Mouse (Mus musculus) myocyte (in vitro differentiated cells): Measurements from ENCODE around the gene Mcl1. TPM values are rescaled to one million over a fixed set of nuclear protein-coding genes. Genes with fewer than 3 reads are reported as not detected.

Experiments used
- H3K27me3 ChIP-seq: one replicate; pipeline ENCODE4 v1.6.1; 2011; ENCODE audit not compliant: control insufficient read depth, insufficient read depth, insufficient read length
- H3K36me3 ChIP-seq: one replicate; pipeline ENCODE4 v1.6.1; 2011; ENCODE audit not compliant: control insufficient read depth, insufficient read depth
- H3K4me2 ChIP-seq: one replicate; pipeline ENCODE4 v1.6.1; 2011; ENCODE audit warnings: low read depth, control low read depth
- H3K4me3 ChIP-seq: one replicate; pipeline ENCODE4 v1.5.1; 2011; ENCODE audit warnings: mild to moderate bottlenecking, control low read depth, moderate library complexity
- H3K79me2 ChIP-seq: one replicate; pipeline ENCODE4 v1.6.1; 2011; ENCODE audit not compliant: control insufficient read depth, insufficient read depth
- H3ac ChIP-seq: one replicate; pipeline ENCODE4 v1.6.1; 2011; ENCODE audit not compliant: control insufficient read depth, insufficient read length
- CEBPB ChIP-seq: IDR thresholded peaks from 2 replicates; pipeline ENCODE4 v1.6.1; 2011; ENCODE audit warnings: mild to moderate bottlenecking, moderate library complexity; ENCODE audit not compliant: poor library complexity, insufficient read depth, severe bottlenecking
- E2F4 ChIP-seq: IDR thresholded peaks from one replicate; pipeline ENCODE4 v1.6.1; 2011; ENCODE audit warnings: mild to moderate bottlenecking, control low read depth, moderate library complexity; ENCODE audit not compliant: insufficient read depth
- MAX ChIP-seq: IDR thresholded peaks from one replicate; pipeline ENCODE4 v1.6.1; 2011; ENCODE audit warnings: low read depth, mild to moderate bottlenecking, control low read depth
- MYOD1 ChIP-seq, 3 experiments: IDR thresholded peaks; one replicate each; pipeline ENCODE4 v1.6.1; 2011; ENCODE audit warnings: control low read depth in 2 of 3, low read depth in 2 of 3, mild to moderate bottlenecking in 2 of 3, moderate library complexity in 1 of 3; ENCODE audit not compliant: insufficient read length in 2 of 3, control insufficient read depth in 1 of 3
- MYOG ChIP-seq, 3 experiments: IDR thresholded peaks; one replicate each; pipeline ENCODE4 v1.6.1; 2011; ENCODE audit warnings: control low read depth in 2 of 3, low read depth in 2 of 3, mild to moderate bottlenecking in 2 of 3; ENCODE audit not compliant: insufficient read length in 2 of 3, control insufficient read depth in 1 of 3, insufficient read depth in 1 of 3
- POLR2A ChIP-seq: IDR thresholded peaks from one replicate; pipeline ENCODE4 v1.6.1; 2011; ENCODE audit warnings: low read depth, mild to moderate bottlenecking, control low read depth, moderate library complexity; ENCODE audit not compliant: insufficient read length
- POLR2AphosphoS2 ChIP-seq: IDR thresholded peaks from one replicate; pipeline ENCODE4 v1.6.1; 2011; ENCODE audit warnings: low read depth, control low read depth; ENCODE audit not compliant: insufficient read length
- REST ChIP-seq: IDR thresholded peaks from one replicate; pipeline ENCODE4 v1.6.1; 2011; ENCODE audit warnings: mild to moderate bottlenecking, control low read depth, moderate library complexity; ENCODE audit not compliant: insufficient read depth, insufficient read length
- SRF ChIP-seq: IDR thresholded peaks from one replicate; pipeline ENCODE4 v1.6.1; 2011; ENCODE audit warnings: low read depth; ENCODE audit not compliant: control insufficient read depth, insufficient read length
- TCF12 ChIP-seq: IDR thresholded peaks from one replicate; pipeline ENCODE4 v1.6.1; 2011; ENCODE audit warnings: mild to moderate bottlenecking, control low read depth; ENCODE audit not compliant: poor library complexity, insufficient read depth, severe bottlenecking
- TCF3 ChIP-seq: IDR thresholded peaks from one replicate; pipeline ENCODE4 v1.6.1; 2011; ENCODE audit warnings: low read depth, control low read depth; ENCODE audit not compliant: insufficient read length
- USF1 ChIP-seq: IDR thresholded peaks from one replicate; pipeline ENCODE4 v1.6.1; 2011; ENCODE audit warnings: low read depth, mild to moderate bottlenecking, control low read depth, moderate library complexity
- polyA plus RNA-seq: library from polyadenylated mRNA; unstranded; fragments of >200 nt; fragmentation: generic; extraction: Trizol; gene quantifications from one replicate; pipeline ENCODE4 v1.2.1, GENCODE M21; 2012; ENCODE audit warnings: missing spikeins

The Mcl1 gene
- polyA plus RNA-seq, 1 experiment: 51.6 TPM

DNA sequence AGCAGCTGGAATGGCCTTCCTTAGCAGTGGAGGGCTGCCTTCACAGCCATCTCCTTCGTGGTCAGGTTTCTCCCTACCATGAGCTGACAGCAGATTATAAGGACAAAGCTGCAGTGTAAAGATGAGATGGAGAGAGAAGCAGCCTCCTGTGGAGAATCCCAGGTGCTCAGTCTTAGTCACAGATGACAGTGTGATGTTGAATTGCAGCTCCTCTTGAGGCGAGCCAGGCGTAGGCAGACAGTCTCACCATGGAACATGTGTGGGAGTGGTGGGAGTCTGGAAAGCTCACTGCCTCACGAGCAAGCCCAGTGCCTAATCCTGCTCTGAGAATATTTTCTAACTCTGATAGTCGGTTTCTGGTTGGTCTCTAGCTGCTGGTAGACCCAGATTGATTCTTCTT, 30.8 kb upstream of the Mcl1 start:
- Histone ChIP-seq H3K36me3 (peaks cover 58% of the 10 kb centered on the region), H3K4me2 (no peak overlapping the region), H3K27me3 (no peaks in the 10 kb centered on the region), H3K79me2 (peaks cover 37% of the 10 kb centered on the region), H3K4me3 (no peak overlapping the region), H3ac (no peak overlapping the region)
- no peak for TF ChIP-seq USF1
- no peak for TF ChIP-seq MYOG (IDR thresholded peaks at IDR 0.05; ENCODE audit: control insufficient read depth in 1 of 3, insufficient read depth in 1 of 3, insufficient read length in 2 of 3, low read depth in 2 of 3)
- no peak for TF ChIP-seq POLR2AphosphoS2
- TF ChIP-seq REST: no peak
- TF ChIP-seq TCF3: no peak
- no peak for TF ChIP-seq MYOD1 (IDR thresholded peaks at IDR 0.05; ENCODE audit: control insufficient read depth in 1 of 3, insufficient read length in 2 of 3, low read depth in 2 of 3)
- no peak for TF ChIP-seq TCF12
- no peak for TF ChIP-seq SRF
- TF ChIP-seq POLR2A: no peak
- TF ChIP-seq CEBPB: no peak
- no peak for TF ChIP-seq MAX
- no peak for TF ChIP-seq E2F4

DNA sequence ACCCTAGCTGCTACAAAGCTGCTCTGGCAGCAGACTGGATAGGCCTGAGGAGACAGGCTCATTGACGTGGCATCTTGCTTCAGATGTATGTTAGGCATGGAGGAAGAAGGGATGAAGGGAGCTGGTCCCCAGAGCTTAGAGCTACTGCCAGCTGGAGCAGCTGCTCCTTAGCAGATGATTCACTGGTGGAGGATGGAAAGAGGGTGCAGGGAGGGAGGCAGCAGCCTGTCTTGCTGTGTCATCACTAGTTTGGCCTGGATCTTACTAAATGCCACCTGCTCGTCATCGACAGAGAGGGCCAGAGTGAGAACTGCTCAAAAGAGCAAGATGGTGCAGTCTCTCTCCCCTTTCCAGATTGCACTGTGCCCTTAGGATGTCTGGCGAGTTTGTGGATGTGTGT, 28.8 kb upstream of the Mcl1 start:
- Histone ChIP-seq H3K4me3 (no peak overlapping the region), H3K4me2 (no peak overlapping the region), H3ac (no peak overlapping the region), H3K27me3 (no peaks in the 10 kb centered on the region), H3K36me3 (peaks cover 68% of the 10 kb centered on the region), H3K79me2 (peaks cover 43% of the 10 kb centered on the region)
- TF ChIP-seq MYOD1 (IDR thresholded peaks at IDR 0.05; ENCODE audit: control insufficient read depth in 1 of 3, insufficient read length in 2 of 3, low read depth in 2 of 3): peak in 2 of 3 experiments; percentile 67 to 89
- peak; percentile 19 for TF ChIP-seq TCF12
- peak in 2 of 3 experiments; percentile 82 to 94 for TF ChIP-seq MYOG (IDR thresholded peaks at IDR 0.05; ENCODE audit: control insufficient read depth in 1 of 3, insufficient read depth in 1 of 3, insufficient read length in 2 of 3, low read depth in 2 of 3)
- TF ChIP-seq TCF3: no peak

DNA sequence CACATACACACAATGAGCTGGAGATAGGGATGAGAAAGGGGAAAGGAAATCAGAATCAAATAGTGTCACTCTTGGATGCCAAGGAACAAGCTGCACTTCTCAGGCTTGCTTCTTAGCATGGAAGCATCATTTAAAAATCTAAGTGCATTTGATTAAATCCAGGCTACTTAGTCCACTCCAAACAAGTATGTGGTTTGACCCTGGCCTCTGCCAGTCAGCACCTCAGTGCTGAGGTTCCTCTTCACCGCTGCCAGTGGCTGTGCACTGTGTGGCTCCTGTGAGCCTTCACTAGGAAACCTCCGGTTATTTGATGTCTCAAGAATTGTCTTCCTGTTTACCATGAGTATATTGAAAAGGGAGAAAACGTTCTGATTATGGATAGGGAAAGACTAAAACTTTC, 27.7 kb upstream of the Mcl1 start:
- Histone ChIP-seq H3ac (no peak overlapping the region), H3K79me2 (peaks cover 36% of the 10 kb centered on the region), H3K4me2 (no peak overlapping the region), H3K36me3 (peaks cover 77% of the 10 kb centered on the region), H3K27me3 (no peaks in the 10 kb centered on the region), H3K4me3 (no peak overlapping the region)
- TF ChIP-seq TCF3 (no peak), E2F4 (no peak), REST (no peak), POLR2AphosphoS2 (no peak), MYOG (IDR thresholded peaks at IDR 0.05; ENCODE audit: control insufficient read depth in 1 of 3, insufficient read depth in 1 of 3, insufficient read length in 2 of 3, low read depth in 2 of 3) (no peak), POLR2A (no peak), SRF (no peak), CEBPB (no peak), TCF12 (no peak), MAX (no peak), MYOD1 (IDR thresholded peaks at IDR 0.05; ENCODE audit: control insufficient read depth in 1 of 3, insufficient read length in 2 of 3, low read depth in 2 of 3) (no peak), USF1 (no peak)

DNA sequence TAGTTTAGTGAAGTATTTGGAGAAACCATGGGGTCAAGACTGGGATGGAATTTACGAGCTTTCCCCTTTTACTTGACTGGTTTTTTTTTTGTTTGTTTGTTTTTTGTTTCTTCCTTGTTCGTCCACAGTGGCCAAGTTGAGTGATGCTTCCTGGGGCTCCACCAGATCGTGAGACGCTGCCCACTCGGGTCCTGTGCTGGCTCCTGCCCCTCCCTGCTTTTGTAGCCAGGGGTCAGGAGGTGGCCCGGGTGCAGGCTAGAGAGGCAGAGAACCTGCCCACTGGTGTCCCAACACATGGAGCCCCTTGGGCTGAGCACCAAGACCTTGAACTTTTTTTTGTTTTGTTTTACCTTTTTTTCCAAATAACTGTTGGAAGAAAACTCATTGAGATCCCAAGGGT, 27.3 kb upstream of the Mcl1 start:
- Histone ChIP-seq H3K4me2 (no peak overlapping the region), H3K27me3 (no peaks in the 10 kb centered on the region), H3K4me3 (no peak overlapping the region), H3K79me2 (peaks cover 32% of the 10 kb centered on the region), H3K36me3 (peaks cover 73% of the 10 kb centered on the region), H3ac (no peak overlapping the region)
- TF ChIP-seq MYOD1 (IDR thresholded peaks at IDR 0.05; ENCODE audit: control insufficient read depth in 1 of 3, insufficient read length in 2 of 3, low read depth in 2 of 3) (no peak), TCF12 (no peak), POLR2A (no peak), SRF (no peak), TCF3 (no peak), REST (no peak), POLR2AphosphoS2 (no peak), MYOG (IDR thresholded peaks at IDR 0.05; ENCODE audit: control insufficient read depth in 1 of 3, insufficient read depth in 1 of 3, insufficient read length in 2 of 3, low read depth in 2 of 3) (no peak), USF1 (no peak), CEBPB (no peak), E2F4 (no peak), MAX (no peak)
